Mouse (Mus musculus): ENCODE data around the gene Zfp759. TPM values are rescaled to one million over a fixed set of nuclear protein-coding genes. Genes with fewer than 3 reads are reported as not detected.

Zfp759 gene
- 0.46 TPM for polyA plus RNA-seq (2017; shearing (Covaris generic))

DNA sequence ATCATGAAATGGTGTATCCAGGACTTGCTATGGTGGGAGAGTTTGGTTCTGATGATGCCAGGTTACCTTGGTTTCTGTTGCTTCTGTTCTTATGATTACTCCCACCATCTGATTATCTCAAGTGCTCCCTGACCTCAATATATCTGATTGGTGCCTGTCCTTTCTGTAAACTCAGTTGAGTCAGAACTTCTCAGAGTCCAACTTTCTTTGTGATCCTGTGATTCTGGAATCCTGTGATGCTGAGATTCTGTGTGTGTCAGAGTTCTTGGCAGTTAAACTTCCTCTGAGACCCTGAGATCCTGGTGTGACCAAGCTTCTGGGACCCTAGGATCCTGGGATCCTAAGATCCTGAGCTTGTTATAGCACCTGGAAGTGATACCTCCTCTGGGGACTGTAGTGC is at the start of gene Zfp759:
Gene Zfp759 (plus strand): TSS at position 301 of the 400 bp plus-strand sequence.

DNA sequence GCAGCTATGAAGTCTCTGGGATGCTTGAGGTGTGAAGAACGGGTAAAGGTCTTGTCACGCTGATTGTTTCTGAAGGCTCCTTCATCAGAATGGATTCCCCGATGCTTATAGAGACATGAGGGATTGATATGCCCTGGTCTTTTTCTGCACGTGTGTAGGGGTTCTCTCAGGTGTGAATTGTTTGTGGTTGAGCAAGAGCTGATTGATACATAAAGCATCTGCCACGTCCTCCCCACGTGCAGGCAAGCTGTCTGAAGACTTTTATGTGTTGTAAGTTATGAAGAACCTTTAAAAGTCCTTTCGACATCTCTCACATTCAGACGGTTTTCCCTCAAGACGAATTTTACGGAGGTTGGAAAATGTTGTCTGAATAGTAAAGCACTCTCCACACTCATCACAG is 23.6 kb upstream of the Zfp759 start, which contains the start of gene Zfp708:
Gene Zfp708 (minus strand): TSS at position 101 of the 400 bp plus-strand sequence.

DNA sequence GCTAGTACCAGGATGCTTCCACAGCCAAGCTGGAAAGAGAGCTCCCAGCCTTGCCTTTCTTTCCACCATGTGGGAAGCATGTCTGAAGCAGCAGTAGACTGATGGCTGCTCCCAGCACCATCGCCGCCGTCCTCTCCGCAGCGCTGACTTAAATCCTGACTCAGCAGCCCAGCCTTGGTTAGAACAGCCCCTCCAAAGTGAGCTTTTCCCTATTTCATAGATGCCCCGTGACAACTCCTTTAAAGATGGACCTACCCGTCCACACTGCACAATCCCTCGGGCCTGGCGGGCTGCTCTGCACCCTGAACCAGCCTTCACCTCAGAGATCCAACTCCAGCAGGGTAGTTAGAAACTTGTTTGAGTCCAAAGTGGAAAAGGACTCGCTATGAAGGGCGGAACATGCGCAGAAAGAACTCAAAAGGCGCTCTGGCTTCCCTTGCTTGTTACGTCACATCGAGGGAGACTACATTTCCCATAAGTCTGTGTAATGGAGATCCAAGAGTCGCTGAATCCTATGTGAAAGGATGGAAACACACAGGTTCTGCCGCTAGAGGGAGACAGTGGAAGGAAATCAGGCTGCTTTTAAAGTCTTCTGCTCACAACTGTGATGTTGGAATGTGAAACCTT is 13.2 kb upstream of the Zfp759 start, which contains the start of gene Gm28557:
Gene Gm28557 (minus strand): TSS at position 411 of the 627 bp plus-strand sequence.

DNA sequence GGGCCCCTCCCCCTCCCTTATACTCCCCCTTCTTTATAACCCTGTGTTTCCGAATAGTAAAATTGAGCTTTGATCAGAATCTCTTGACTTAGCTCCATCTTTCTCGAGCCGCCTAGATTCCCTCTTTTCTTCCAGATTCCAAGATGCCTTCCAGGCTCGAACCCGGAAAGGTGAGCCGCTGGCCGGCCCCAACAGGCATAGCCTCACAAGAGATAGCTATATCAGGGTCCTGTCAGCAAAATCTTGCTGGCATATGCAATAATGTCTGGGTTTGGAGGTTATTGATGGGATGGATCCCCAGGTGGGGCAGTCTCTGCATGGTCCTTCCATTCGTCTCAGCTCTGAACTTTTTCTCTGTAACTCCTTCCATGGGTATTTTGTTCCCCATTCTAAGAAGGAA is 5.3 kb upstream of the Zfp759 start, which contains the start of gene Rslcan18:
Gene Rslcan18 (minus strand): TSS at position 101 of the 400 bp plus-strand sequence.

DNA sequence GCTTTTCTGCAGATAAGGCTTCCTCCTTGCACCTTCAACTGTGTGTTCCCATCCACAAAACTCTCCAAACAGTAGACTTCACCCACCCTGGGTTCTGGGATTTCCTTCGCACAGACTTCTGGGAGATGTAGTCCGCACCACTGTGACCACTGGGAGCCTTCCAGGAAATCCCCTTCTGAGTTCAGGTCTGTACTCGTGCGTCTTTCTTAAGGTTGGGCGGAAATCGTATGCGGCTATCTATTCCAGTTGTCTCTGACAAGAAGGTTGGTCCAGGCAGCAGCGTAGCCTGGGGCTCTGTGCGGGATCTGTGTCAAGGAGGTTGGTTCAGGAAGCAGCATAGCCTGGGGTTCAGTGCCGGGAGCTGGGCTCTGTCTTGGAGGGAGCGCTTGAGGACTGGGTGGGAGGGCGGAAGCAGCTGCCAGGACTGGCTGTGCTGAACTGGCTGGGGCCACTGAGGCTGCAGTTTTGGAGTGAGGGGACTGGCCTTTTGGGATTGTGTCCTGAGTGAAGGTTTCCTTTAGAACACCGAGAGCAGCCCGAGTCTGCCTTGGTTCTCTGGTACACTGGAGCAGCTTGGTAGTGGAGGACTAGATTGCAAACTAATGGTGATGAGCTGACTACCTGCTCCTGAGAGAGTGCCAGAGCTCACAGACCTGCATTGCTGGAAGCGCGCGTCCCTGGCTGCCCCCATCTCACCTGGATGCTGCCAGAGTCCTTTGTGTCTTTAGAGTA is 51.7 kb downstream of the Zfp759 start, which contains the start of gene Rsl1:
Gene Rsl1 (plus strand): TSS at position 192 of the 732 bp plus-strand sequence.

Other genes starting within 250 kb of the Zfp759 start
- 1.1 TPM for gene Gm10767, start 216.7 kb upstream of the Zfp759 start, polyA plus RNA-seq (2017; shearing (Covaris generic))
- gene Zfp712, start 60.5 kb upstream of the Zfp759 start, polyA plus RNA-seq (2017; shearing (Covaris generic)) = 4.1 TPM
- gene Zfp708, start 23.7 kb upstream of the Zfp759 start, polyA plus RNA-seq (2017; shearing (Covaris generic)) = 1.5 TPM
- 1.5 TPM for gene Gm28557, start 13.1 kb upstream of the Zfp759 start, polyA plus RNA-seq (2017; shearing (Covaris generic))
- gene Rslcan18, start 5.4 kb upstream of the Zfp759 start, polyA plus RNA-seq (2017; shearing (Covaris generic)) = 0.16 TPM
- gene Rsl1, start 51.5 kb downstream of the Zfp759 start, polyA plus RNA-seq (2017; shearing (Covaris generic)) = 6.2 TPM
- gene Zfp455, start 72.8 kb downstream of the Zfp759 start, polyA plus RNA-seq (2017; shearing (Covaris generic)) = 1.5 TPM
- 0.98 TPM for gene Zfp458, start 156.8 kb downstream of the Zfp759 start, polyA plus RNA-seq (2017; shearing (Covaris generic))
- not detected for gene Zfp457, start 184.8 kb downstream of the Zfp759 start, polyA plus RNA-seq (2017; shearing (Covaris generic))
- 5.7 TPM for gene Zfp595, start 210.9 kb downstream of the Zfp759 start, polyA plus RNA-seq (2017; shearing (Covaris generic))
- gene Gm28044, start 238.9 kb downstream of the Zfp759 start, polyA plus RNA-seq (2017; shearing (Covaris generic)) = not detected
- 1.8 TPM for gene Zfp953, start 238.9 kb downstream of the Zfp759 start, polyA plus RNA-seq (2017; shearing (Covaris generic))

All from naive thymus-derived CD4-positive, alpha-beta T cell, adult 5 months (primary cell).